Mouse (Mus musculus) forelimb bud, embryonic 11.5 days (tissue): ENCODE data around the gene Olfr1025-ps1.

Experiments
- DNase-seq: peaks from one replicate; pipeline ENCODE4 v3.0.0-alpha.2; 2012; ENCODE audit warnings: low read depth, low spot score

The Olfr1025-ps1 gene

GRCm38 (mm10) chr2:85914893-85915292, at the start of gene Olfr1025-ps1:
Gene Olfr1025-ps1 (plus strand): TSS chr2:85915193.
- DNase-seq = no peak

GRCm38 (mm10) chr2:85868294-85868693, 46.7 kb upstream of the Olfr1025-ps1 start, which contains the start of gene Olfr1022:
Gene Olfr1022 (plus strand): TSS chr2:85868594.
- DNase-seq = no peak

GRCm38 (mm10) chr2:85885340-85885739, 29.7 kb upstream of the Olfr1025-ps1 start, which contains the start of gene Olfr1023:
Gene Olfr1023 (plus strand): TSS chr2:85885640.
- no peak for DNase-seq

GRCm38 (mm10) chr2:85904952-85905351, 10.0 kb upstream of the Olfr1025-ps1 start, which contains the start of gene Olfr1024:
Gene Olfr1024 (minus strand): TSS chr2:85905052.
- no peak for DNase-seq

- no peak for DNase-seq
These were observed 1.8 kb upstream of the Olfr1025-ps1 start for GRCm38 (mm10) chr2:85913197-85913596.

GRCm38 (mm10) chr2:85921258-85921657, 6.3 kb downstream of the Olfr1025-ps1 start, which contains the start of gene Olfr1026:
Gene Olfr1026 (plus strand): TSS chr2:85921558.
- no peak for DNase-seq

- DNase-seq = no peak
These were observed 35.1 kb downstream of the Olfr1025-ps1 start, which contains the start of gene Olfr1028 for GRCm38 (mm10) chr2:85950137-85950536. Gene Olfr1028 (plus strand): TSS chr2:85950437.
